Mouse (Mus musculus) lung, adult 2 months (tissue): ENCODE data around the gene Stk24.

ENCODE experiments used
- CTCF ChIP-seq: fragments of 200-500 bp; IDR thresholded peaks from 2 replicates; pipeline ENCODE4 v1.5.1; 2011; ENCODE audit warnings: mild to moderate bottlenecking, low read length, control low read depth; ENCODE audit not compliant: insufficient read depth
- POLR2A ChIP-seq: fragments of 200-500 bp; IDR thresholded peaks from 2 replicates; pipeline ENCODE4 v1.6.1; 2011; ENCODE audit warnings: low read depth, mild to moderate bottlenecking, control low read depth, low read length, borderline replicate concordance; ENCODE audit errors: extremely low read depth

DNA sequence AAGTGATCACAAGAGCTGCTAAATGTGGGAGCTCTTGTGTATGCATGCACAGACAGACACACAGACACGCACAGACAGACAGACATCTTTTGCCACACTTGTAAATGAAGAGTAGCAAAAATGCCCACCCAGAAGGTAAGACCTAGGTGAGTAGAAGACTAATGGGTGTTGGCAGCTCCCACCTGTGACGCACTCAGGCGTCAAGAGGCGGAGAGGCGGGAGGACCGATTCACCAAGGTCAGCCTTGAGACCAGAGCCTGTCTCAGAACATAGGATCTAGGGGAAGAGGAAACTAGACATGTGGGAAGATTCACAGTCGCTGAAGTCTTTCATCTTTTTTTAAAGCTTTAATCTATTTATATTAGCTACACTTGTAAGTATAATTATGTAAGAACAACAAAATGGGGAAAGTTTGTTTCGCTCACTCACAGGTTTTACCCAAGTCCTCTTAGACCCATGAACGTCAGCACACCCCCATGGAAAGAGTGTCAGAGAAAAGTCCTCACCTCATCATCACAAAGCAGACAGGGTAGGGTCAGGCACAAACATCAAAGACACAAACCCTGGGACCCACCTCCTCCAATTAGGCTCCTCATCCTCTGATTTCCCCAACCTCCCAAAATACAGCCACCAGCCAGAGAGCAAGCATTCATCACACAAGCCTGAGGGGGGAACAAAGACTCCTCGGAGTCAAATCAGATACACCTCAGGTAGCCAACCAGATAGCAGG lies 26.0 kb downstream of the Stk24 start:
- no peak for TF ChIP-seq CTCF
- TF ChIP-seq POLR2A, result no peak
